Mouse (Mus musculus): ENCODE data around the gene Akap6.

DNA sequence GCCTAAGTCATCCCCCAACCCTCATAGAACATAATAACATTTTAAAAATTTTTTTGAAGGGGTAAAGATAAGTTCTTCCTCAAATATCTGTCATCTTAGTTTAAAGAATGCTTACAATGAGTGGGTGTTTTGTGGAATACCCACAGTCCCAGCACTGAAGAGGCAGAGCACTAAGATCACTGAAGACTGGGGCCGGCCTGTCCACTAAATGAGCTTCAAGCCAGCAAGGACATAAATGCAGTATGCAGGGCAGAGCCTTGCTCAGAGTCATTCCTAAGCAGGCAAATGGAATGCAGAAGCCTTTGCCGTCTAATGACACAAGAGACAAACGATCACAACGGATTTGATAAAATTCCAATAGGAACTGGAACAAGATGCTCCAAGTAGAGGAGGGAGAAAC, 242.8 kb downstream of the Akap6 start:
- TF ChIP-seq POLR2A (IDR thresholded peaks at IDR 0.05; ENCODE audit: control insufficient read depth, low read depth, low read length) (no peak), CTCF (IDR thresholded peaks at IDR 0.05; ENCODE audit: control insufficient read depth, insufficient read depth, insufficient replicate concordance, low read depth, low read length) (no peak)

Measured in testis, adult 2 months (tissue).